Mouse (Mus musculus): ENCODE measurements at regions not wholly inside any gene's neighbourhood (a gene's known extent, or its start where the extent isn't known, plus 50 kb on each side); places are given as distances from the start of the nearest gene placed in this dataset.

- TF ChIP-seq CHD1 (IDR thresholded peaks at IDR 0.05; ENCODE audit: low read depth, low read length) (no peak), CTCF (conservative IDR thresholded peaks at IDR 0.05 in 1 of 2, IDR thresholded peaks at IDR 0.05 in 1 of 2; ENCODE audit: low read depth in 2 of 2, low read length in 2 of 2) (no peak), POLR2A (IDR thresholded peaks at IDR 0.05; ENCODE audit: low read depth, low read length) (no peak), TCF12 (IDR thresholded peaks at IDR 0.05; ENCODE audit: low read depth, low read length) (no peak), ZC3H11A (IDR thresholded peaks at IDR 0.05; ENCODE audit: low read depth, low read length) (no peak), EP300 (IDR thresholded peaks at IDR 0.05; ENCODE audit: low read length) (no peak), CHD2 (IDR thresholded peaks at IDR 0.05; ENCODE audit: low read length) (no peak), UBTF (IDR thresholded peaks at IDR 0.05; ENCODE audit: low read depth, low read length) (no peak), E2F4 (IDR thresholded peaks at IDR 0.05; ENCODE audit: insufficient replicate concordance, low read depth, low read length) (no peak), JUN (IDR thresholded peaks at IDR 0.05; ENCODE audit: insufficient read depth, low read depth, low read length) (no peak), PAX5 (IDR thresholded peaks at IDR 0.05; ENCODE audit: low read length) (no peak)
Observed at GRCm38 (mm10) chr3:41949404-41949803, 207.0 kb downstream of the D3Ertd751e start.
